Mouse (Mus musculus) T-helper 17 cell (primary cell): Measurements from ENCODE around the gene Rpl22l1.
"Not testable (repeated sequence)": the region's sequence is repeated elsewhere in the genome, so short reads cannot be mapped to it uniquely, and the experiment has no call there.

Source experiments
- in situ Hi-C, 2 experiments: fragments of 300-600 bp; cut with MboI, MseI; formaldehyde crosslinking; loops; 1 replicate in 1 of 2; 2 replicates in 1 of 2; pipeline ENCODE4 v1.15.1; 2025; ENCODE audit warnings: high pct_unique_total_duplicates in 2 of 2

Rpl22l1 gene

GRCm38 (mm10) chr3:28829454-28829853, 24.2 kb downstream of the Rpl22l1 start:
- in situ Hi-C loops = no loop called here

DNA sequence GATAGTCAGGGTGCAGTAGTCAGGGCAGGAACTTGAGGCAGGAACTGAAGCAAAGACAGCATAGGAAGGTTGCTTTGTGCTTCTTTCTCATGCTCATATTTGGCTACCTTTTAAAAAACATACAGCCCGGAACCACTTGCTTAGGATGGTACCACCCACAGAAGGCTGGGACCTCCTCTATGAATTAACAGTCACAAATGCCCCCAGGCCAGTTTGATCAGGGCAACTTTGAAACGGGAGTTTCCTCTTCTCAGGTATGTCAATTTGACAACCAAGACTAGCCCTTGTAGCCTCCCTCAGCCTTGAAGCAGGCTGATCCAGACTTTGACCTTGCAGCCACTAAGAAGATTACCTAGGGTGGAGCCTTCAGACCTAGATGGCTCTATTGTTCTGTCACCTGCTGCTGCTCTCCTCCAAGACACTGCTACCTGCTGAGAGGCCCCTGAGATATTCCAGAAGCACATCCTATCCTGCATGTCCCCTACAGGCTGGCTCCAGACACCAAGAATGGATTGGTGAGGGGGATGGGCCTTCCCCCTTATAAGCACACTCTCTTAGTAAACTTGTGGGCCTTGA, 31.6 kb downstream of the Rpl22l1 start:
- in situ Hi-C loops = no loop called here

DNA sequence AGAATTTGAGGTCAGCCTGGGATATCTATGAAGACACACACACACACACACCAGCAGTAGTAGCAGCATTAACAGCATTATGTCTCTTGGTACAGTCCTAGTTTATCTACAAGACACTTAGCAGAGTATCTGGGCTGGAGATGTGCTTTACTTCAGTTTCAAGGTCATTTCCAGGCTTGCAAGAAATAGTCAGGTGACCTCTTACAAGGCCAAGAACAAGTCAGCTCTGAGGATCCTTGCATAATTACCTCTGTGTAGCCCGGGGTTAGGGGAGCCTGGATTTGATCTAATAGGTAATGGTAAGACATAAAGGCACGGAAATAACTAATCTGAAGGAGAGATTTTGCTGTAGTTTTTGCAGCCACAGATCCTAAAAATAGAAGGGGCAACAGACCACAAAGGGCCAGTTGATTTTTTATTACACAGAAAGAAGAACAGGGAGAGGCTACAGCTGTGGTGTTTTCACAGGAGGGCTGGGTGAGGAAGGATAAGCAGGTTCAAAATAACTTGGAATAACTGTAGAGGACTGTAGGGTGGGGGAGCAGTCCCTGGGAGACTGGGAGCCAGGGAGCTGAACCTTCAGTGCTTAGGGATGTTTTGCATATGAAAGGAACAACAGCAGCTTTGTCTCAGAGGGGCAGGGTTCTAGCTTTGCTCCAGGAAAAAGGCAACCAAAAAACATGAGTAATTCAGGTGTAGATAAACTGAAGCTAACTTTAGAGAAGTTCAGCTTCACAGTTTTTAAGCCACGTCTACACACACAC, 36.8 kb downstream of the Rpl22l1 start:
- in situ Hi-C loops = loop anchor here in 1 of 2 experiments (10.0 kb wide), 1 partner anchor 1887 kb away; no protein-coding TSS in a partner anchor

- in situ Hi-C loops = loop anchor here in 1 of 2 experiments (10.0 kb wide), 1 partner anchor 1888 kb away; no protein-coding TSS in a partner anchor
Measured at GRCm38 (mm10) chr3:28843231-28843630, 38.0 kb downstream of the Rpl22l1 start.

GRCm38 (mm10) chr3:28847115-28847514, 41.9 kb downstream of the Rpl22l1 start:
- in situ Hi-C loops = loop anchor here in 1 of 2 experiments (10.0 kb wide), 1 partner anchor 1892 kb away; no protein-coding TSS in a partner anchor

DNA sequence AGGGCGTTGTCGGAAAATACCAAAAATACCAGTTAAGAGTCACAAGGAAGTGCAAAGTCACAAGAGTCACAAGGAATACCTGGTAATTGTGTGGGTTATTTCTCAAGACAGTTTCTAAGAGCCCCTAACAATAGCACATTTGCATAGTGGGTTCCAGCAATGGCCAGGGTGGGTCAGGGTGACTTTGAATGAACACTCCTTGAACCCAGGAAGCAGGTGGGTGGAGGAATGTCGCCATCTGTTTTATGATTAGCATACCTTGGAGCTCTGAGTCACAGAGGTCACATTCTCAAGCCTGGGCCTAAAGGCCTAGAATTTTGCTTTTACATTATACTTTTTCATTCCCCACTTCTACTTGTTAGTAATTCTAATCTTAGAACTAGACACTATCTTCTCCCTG, 46.9 kb downstream of the Rpl22l1 start:
- in situ Hi-C loops = not testable (repeated sequence)
